Mouse (Mus musculus): Measurements from ENCODE around the gene Pphln1.

DNA sequence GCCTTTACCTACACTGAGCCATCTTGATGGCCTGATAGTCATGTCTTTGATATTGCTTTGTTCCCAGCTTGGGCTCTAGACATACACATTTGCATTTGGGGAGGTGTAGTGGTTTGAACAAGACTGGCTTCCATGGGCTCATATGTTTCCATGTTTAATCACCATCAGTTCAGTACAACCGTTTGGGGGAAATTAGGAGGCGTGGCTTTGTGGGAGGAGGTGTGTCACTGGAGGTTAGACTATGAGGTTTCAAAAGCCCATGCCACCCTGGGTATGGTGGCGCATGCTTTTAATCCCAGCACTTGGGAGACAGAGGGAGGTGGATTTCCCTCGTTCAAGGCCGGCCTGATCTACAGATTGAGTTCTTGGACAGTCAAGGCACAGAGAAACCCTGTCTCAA lies 22.5 kb upstream of the Pphln1 start:
- TF ChIP-seq CTCF (IDR thresholded peaks at IDR 0.05; ENCODE audit: low read depth) (no peak), EP300 (IDR thresholded peaks at IDR 0.05; ENCODE audit: low read depth) (no peak)
